Mouse (Mus musculus) liver, embryonic 12.5 days (tissue): ENCODE data around the gene Ccdc97. TPM values are rescaled to one million over a fixed set of nuclear protein-coding genes. Genes with fewer than 3 reads are reported as not detected.
A peak's percentile ranks its signal among the peaks of the same experiment; 100 is the strongest.

Experiments used
- ATAC-seq: fragments of 200-750 bp; cut with Nextera tagmentation; 2 replicates; pipeline ENCODE4 v1.8.0; 2017; ENCODE audit warnings: moderate number of reproducible peaks, mild to moderate bottlenecking, moderate library complexity
- H3K27ac ChIP-seq: fragments of 300-500 bp; sonication (generic); 2 replicates; pipeline ENCODE4 v1.5.1; 2016; ENCODE audit warnings: mild to moderate bottlenecking
- H3K27me3 ChIP-seq: fragments of 300-500 bp; sonication (generic); replicated peaks from 2 replicates; pipeline ENCODE4 v1.6.1; 2016; ENCODE audit warnings: mild to moderate bottlenecking, moderate library complexity
- H3K36me3 ChIP-seq: fragments of 300-500 bp; sonication (generic); 2 replicates; pipeline ENCODE4 v1.6.1; 2016; ENCODE audit warnings: mild to moderate bottlenecking, moderate library complexity
- H3K4me1 ChIP-seq: fragments of 300-500 bp; sonication (generic); 2 replicates; pipeline ENCODE4 v1.6.1; 2016
- H3K4me2 ChIP-seq: fragments of 300-500 bp; sonication (generic); 2 replicates; pipeline ENCODE4 v1.6.1; 2016; ENCODE audit warnings: mild to moderate bottlenecking, moderate library complexity
- H3K4me3 ChIP-seq: fragments of 300-500 bp; sonication (generic); 2 replicates; pipeline ENCODE4 v1.5.1; 2016; ENCODE audit warnings: mild to moderate bottlenecking, moderate library complexity
- H3K9ac ChIP-seq: fragments of 300-500 bp; sonication (generic); 2 replicates; pipeline ENCODE4 v1.6.1; 2016; ENCODE audit warnings: mild to moderate bottlenecking, moderate library complexity
- H3K9me3 ChIP-seq: fragments of 300-500 bp; sonication (generic); replicated peaks from 2 replicates; pipeline ENCODE4 v1.6.1; 2016; ENCODE audit warnings: mild to moderate bottlenecking, moderate library complexity
- WGBS: fragments of 180-500 bp; shearing (Covaris S2); methylation state at CpG from one replicate; pipeline ENCODE4 v1.1.7; 2016; ENCODE audit not compliant: insufficient replicate concordance; 5-methylcytosine and 5-hydroxymethylcytosine counted together
- polyA plus RNA-seq: library from polyadenylated mRNA; unstranded; fragments of >200 nt; fragmentation: Nextera tagmentation; extraction: Ambion mirVana; gene quantifications from 2 replicates; pipeline ENCODE4 v1.2.1, GENCODE M21; 2016

Ccdc97 gene
- polyA plus RNA-seq, 1 experiment from 2014 or later = 14.7 TPM

DNA sequence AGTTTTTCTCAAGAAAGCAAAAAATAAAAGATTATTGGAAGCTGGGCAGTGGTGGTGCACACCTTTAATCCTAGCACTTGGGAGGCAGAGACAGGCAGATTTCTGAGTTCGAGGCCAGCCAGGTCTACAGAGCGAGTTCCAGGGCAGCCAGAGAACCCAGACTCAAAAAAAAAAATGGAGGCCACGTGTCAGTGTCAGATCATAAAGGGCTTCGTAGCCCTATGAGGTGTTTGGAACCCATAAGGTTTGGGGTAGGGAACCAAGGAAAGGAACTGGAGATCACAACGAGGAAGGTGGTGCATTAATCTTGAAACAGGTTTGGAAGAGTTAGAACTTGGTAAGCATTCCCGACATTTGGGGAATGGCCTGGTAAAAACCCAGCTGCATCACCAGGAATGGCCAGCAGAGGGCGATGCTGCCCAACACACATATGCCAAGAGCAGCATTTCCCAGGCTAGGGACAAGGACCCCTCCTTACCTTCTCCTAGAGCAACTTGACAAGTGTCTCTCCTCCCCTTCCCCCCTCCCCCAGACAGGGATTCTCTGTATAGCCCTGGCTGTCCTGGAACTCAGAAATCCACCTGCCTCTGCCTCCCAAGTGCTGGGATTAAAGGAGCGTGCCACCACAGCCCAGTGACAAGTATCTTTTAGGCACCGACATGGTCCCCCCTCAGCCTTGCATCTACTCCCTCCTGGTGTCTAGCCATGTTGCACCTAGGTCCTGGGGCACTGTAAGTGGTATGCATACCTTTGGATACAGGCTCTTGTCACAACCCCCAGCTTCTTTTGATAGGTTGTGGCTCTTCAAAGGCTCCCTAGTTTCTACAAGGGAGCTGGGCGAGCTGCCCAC lies 1.1 kb upstream of the Ccdc97 start:
- no peak for ATAC-seq
- H3K4me3 ChIP-seq = peak overlapping the region; percentile 82; the same call in 1 of the 2 replicates
- peaks cover 72% of the 10 kb centered on the region for H3K36me3 ChIP-seq
- peak overlapping the region; percentile 87 for H3K27ac ChIP-seq
- WGBS = 52% methylated on average over 10 of the region's 10 CpGs
- peak overlapping the region; percentile 81 for H3K9ac ChIP-seq
- H3K27me3 ChIP-seq = no peaks in the 10 kb centered on the region
- H3K4me1 ChIP-seq = peaks cover 55% of the 10 kb centered on the region
- no peaks in the 10 kb centered on the region for H3K9me3 ChIP-seq
- peak overlapping the region; percentile 76 for H3K4me2 ChIP-seq

DNA sequence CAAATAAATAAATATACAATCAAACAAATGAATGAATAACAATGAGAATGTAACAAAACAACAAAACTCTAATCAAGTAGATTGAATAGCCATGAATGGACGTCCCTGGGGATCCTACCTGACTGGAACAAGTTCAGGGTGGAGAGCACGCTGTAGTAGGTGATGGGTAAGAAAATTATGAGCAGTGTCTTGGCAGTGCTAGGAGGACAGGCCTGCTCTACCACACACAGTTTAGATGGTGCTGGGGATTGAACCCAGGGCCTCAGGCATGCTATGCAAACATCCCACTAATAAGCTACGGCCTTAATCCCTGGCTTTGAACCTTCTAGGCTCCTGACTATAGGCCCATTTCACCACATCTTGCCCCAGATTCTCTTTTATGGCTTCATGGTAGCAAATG lies 1.4 kb downstream of the Ccdc97 start:
- H3K4me3 ChIP-seq = peak overlapping the region; percentile 82
- no peaks in the 10 kb centered on the region for H3K9me3 ChIP-seq
- H3K27me3 ChIP-seq = no peaks in the 10 kb centered on the region
- no peak overlapping the region for H3K27ac ChIP-seq
- 0 out of 2 replicates have a peak overlapping the region, but pooled peaks have one; percentile 81 for H3K9ac ChIP-seq
- peaks cover 72% of the 10 kb centered on the region for H3K36me3 ChIP-seq
- peaks cover 45% of the 10 kb centered on the region for H3K4me1 ChIP-seq
- H3K4me2 ChIP-seq = peak overlapping the region; percentile 76
- WGBS = 85% methylated on average over 3 of the region's 3 CpGs
- ATAC-seq = no peak

DNA sequence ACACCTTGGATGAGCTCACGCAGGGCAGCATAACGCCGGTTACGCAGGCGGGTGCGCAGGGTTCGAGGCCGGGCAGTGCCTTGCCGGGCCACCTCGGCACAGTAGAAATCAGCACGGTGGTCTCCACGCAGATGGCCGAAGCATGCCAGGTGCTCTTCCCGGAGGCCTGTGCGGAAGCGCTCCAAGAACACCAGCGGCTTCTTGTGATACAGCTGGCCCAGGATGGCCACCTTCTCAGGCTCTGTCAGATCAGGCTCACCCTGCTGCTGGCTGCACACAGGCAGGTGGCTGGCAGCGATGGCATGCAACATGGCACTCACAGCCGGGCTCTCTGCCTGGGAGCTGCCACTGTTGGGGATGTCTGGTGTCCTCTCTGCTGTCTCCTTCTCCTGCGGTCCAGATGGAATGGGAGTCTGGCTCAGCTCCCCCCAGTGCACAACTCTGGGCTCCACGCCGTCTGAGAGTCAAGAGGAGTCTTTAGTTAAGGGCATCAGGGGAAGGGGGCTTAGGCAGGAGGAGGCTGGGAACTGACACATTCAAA lies 3.1 kb downstream of the Ccdc97 start:
- Histone ChIP-seq H3K9ac (no peak overlapping the region), H3K36me3 (peaks cover 74% of the 10 kb centered on the region), H3K4me2 (no peak overlapping the region), H3K4me3 (no peak overlapping the region), H3K9me3 (no peaks in the 10 kb centered on the region), H3K27ac (no peak overlapping the region), H3K27me3 (no peaks in the 10 kb centered on the region), H3K4me1 (peaks cover 53% of the 10 kb centered on the region)
- 91% methylated on average over 22 of the region's 22 CpGs for WGBS
- ATAC-seq = no peak

DNA sequence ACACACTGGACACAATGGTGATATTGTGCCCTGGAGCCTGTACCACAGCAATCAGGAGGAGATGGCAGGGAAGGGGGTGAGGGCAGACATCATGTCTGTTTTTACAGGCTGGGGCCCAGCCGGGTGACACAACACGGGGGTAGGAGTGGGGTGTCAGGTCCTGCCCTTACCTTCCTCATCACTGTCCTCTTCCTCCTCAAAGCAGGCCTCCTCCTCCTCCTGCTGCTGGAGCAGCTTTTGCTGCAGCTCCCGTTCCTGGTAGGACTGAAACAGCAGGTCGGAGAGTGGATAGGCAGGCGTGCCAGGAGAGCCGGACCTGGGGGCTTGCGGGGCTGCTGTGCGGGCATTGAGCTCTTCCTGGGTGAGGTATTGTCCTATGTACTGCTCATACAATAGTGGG lies 4.3 kb downstream of the Ccdc97 start:
- ATAC-seq = no peak
- Histone ChIP-seq H3K4me1 (peaks cover 54% of the 10 kb centered on the region), H3K9me3 (no peaks in the 10 kb centered on the region), H3K4me3 (no peak overlapping the region), H3K9ac (no peak overlapping the region), H3K27me3 (no peaks in the 10 kb centered on the region), H3K27ac (no peak overlapping the region), H3K36me3 (peaks cover 67% of the 10 kb centered on the region), H3K4me2 (no peak overlapping the region)
- WGBS = 87% methylated on average over 8 of the region's 8 CpGs

DNA sequence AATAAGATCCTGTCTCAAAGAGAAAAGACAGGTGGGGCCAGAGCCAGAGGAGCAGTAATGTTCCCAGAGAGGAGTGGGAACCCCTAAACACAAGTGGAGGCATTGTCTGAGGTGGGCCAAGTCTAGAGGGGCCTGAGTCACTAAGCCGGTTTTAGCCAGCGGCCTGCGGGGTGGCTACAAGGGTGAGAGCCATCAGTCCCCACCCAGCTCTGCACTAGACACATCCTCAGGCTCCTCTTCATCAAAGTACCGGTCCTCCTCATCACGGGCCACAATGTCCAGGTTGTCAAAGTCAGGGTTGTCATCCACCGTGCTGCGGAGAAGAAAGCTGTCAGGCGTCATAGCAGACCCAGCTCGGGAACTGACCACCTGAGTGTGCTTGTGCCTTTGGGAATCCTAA lies 6.1 kb downstream of the Ccdc97 start:
- Histone ChIP-seq H3K36me3 (peaks cover 76% of the 10 kb centered on the region), H3K9ac (no peak overlapping the region), H3K4me2 (no peak overlapping the region), H3K27me3 (no peaks in the 10 kb centered on the region), H3K9me3 (no peaks in the 10 kb centered on the region), H3K4me3 (no peak overlapping the region), H3K27ac (no peak overlapping the region), H3K4me1 (peaks cover 50% of the 10 kb centered on the region)
- ATAC-seq = no peak
- 84% methylated on average over 9 of the region's 9 CpGs for WGBS

DNA sequence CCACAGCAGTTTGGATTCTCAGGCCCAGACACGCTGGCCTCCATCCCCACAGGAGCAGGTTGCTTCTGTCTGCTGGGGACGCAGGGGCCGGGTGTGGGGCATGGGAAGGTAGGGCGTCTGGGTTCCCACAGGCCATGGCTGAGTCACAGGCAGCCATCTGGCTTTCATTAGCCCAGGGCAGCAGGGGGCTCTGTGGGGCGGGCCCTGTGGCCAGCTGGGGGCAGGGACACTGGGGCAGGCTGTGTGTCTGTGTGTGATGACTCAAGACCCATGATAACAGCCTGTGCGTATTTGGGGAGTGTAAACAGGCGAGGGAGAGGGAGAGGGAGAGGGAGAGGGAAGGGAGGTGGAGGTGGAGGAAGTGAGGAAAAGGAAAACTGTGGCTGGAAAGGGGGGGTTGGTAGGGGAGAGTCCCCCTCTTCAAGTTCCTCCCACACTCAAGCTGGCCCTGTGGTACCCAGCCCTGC lies 7.1 kb downstream of the Ccdc97 start:
- Histone ChIP-seq H3K9ac (no peak overlapping the region), H3K4me1 (peaks cover 50% of the 10 kb centered on the region), H3K9me3 (no peaks in the 10 kb centered on the region), H3K36me3 (peaks cover 80% of the 10 kb centered on the region), H3K4me2 (no peak overlapping the region), H3K27me3 (no peaks in the 10 kb centered on the region), H3K4me3 (no peak overlapping the region), H3K27ac (peak overlapping the region; percentile 57)
- ATAC-seq = peak; percentile 43
- 23% methylated on average over 7 of the region's 7 CpGs for WGBS

DNA sequence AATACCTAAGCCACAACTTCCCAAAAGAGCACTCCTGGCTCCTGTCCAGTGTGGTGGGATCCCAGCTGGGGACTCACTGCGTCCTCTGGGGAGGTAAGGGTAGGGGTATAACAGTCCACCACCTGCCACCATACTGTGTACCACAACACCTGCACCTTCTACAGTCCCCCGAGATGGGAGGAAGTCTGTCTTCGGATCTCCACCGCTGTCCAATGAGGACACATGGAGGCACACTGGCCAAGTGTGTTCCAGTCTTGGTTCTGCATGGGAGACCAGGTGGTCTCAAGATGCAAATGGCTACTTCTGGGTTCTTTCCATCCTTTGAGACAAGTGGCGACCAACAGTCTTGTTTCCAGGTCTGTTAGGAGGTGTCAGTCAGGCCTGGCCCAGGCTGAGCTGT lies 7.7 kb downstream of the Ccdc97 start:
- Histone ChIP-seq H3K36me3 (peaks cover 78% of the 10 kb centered on the region), H3K4me3 (no peak overlapping the region), H3K4me2 (no peak overlapping the region), H3K9me3 (no peaks in the 10 kb centered on the region), H3K4me1 (peaks cover 55% of the 10 kb centered on the region), H3K27ac (peak overlapping the region; percentile 57; the same call in 1 of the 2 replicates), H3K27me3 (no peaks in the 10 kb centered on the region), H3K9ac (no peak overlapping the region)
- ATAC-seq = no peak
- WGBS = 64% methylated on average over 5 of the region's 5 CpGs

DNA sequence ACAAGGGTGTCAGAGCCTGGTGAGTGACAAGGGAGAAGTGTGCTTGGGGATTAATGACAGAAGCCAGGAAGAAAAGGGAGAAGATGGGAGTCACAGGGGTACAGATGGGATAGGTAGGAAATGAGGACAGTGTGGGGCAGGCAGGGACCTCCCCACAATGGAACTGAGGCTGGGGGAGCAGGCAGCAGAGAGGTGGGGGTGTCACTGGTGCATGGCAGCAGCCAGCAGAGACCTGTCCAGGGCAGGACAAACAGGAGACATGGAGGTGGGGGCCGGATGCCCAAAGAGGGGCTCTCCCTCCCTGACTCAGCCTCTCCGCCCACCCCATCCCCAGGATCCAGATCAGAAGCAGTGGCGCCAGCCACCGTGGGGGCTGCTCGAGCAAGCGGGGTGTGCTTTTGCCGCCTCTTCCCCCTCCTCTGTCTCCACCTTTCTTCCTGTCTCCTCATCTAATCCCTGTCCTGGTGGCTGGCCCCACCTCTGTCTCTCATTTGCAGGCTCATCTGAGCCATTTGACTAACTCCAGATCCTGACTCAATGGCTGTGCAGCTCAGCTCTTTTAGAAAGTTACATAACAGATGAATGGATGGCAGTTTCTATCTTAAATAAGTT lies 8.3 kb downstream of the Ccdc97 start:
- Histone ChIP-seq H3K27ac (peak overlapping the region; percentile 57; the same call in 1 of the 2 replicates), H3K27me3 (no peaks in the 10 kb centered on the region), H3K4me2 (peak overlapping the region; percentile 17), H3K36me3 (peaks cover 78% of the 10 kb centered on the region), H3K4me3 (no peak overlapping the region), H3K9me3 (no peaks in the 10 kb centered on the region), H3K4me1 (peaks cover 60% of the 10 kb centered on the region), H3K9ac (peak overlapping the region; percentile 40; the same call in 1 of the 2 replicates)
- 53% methylated on average over 6 of the region's 7 CpGs for WGBS
- ATAC-seq = peak; percentile 18; the same call in 1 of the 2 replicates

DNA sequence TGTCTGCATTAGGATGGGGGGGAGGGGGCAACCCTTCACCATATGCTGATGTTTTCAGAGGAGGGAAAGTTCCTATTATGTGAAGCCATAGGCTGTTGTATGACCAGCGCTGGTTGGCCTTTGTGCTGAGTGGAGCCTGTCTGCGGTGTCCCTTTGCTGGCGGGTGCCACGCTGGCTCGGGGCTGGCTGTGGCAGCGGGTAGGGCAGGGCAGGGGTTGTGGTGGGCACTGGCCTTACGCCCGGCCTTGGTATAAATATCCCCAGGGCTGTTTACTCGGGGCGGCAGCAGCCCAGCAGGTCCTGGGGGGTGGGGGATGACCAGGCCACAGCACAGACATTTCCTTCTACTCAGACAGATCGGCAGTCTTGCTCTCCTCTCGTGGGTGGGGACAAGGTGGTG lies 8.9 kb downstream of the Ccdc97 start:
- Histone ChIP-seq H3K4me2 (peak overlapping the region; percentile 17), H3K9ac (0 out of 2 replicates have a peak overlapping the region, but pooled peaks have one; percentile 40), H3K27me3 (no peaks in the 10 kb centered on the region), H3K27ac (peak overlapping the region; percentile 57; the same call in 1 of the 2 replicates), H3K9me3 (no peaks in the 10 kb centered on the region), H3K4me1 (peaks cover 67% of the 10 kb centered on the region), H3K4me3 (no peak overlapping the region), H3K36me3 (peaks cover 78% of the 10 kb centered on the region)
- no peak for ATAC-seq
- 54% methylated on average over 12 of the region's 12 CpGs for WGBS

DNA sequence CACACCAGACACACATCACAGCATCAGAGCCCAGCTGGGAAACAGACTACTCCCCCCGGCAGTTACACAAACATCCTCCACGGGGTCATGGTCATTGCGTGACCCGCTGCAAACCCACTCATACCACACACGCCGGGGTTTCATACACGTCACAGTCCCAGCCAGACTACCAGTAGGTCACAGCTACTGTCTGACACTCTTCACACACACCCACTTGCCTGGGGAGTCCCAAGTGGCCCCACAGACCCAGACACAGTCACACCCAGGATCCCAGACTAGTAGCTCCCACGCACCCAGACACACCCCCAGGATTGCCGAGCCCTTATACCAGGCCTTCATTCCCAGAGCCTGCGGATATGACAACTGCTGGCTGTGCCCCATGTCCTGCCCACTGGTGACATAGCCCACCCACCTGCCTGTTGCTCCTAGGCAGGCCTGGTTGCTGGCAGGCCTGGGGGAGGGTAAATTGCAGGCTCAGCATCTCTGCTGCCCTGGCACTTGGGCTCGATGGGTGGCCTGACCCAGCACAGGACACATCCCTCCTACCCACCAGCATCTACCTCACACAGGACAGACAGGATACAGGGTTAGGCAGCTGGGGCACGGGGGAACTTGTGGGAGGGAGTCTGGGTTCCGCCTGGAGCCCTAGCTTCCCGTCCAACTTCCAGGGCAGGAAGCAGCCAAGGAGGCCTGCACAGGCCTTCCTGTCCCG lies 11.2 kb downstream of the Ccdc97 start:
- H3K27ac ChIP-seq = peak overlapping the region; percentile 31; the same call in 1 of the 2 replicates
- peaks cover 76% of the 10 kb centered on the region for H3K36me3 ChIP-seq
- peak; percentile 7; the same call in 1 of the 2 replicates for ATAC-seq
- H3K4me2 ChIP-seq = no peak overlapping the region
- WGBS = 56% methylated on average over 15 of the region's 15 CpGs
- H3K9ac ChIP-seq = no peak overlapping the region
- H3K4me3 ChIP-seq = no peak overlapping the region
- no peaks in the 10 kb centered on the region for H3K9me3 ChIP-seq
- H3K4me1 ChIP-seq = peaks cover 86% of the 10 kb centered on the region
- H3K27me3 ChIP-seq = no peaks in the 10 kb centered on the region

DNA sequence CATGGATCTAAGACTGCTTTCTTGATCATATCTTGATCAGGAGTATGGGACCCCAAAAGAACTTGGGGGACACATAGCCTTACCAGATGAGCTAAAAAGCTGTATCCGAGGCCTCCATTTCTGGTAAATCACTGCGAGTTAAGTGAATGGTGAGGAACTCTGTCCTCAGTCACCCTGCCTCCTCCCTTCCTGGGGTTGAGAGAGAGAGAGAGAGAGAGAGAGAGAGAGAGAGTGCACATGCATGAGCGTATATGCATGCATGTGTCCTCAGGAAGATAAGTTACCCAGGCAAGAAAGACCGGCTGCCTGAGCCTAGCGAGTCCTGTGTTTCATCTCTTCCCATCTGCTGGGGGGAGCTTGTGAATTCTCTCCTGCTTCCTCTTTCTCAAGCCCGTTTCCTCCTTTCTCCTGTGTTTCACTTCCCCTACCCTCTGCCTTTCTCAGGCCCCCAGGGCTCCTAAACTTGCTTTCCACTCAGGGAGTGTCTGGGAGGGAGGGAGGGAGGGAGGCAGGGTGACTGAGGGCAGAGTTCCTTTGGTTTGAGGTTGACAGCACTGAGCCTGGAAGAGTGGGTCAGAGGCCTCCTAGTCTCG lies 12.2 kb downstream of the Ccdc97 start:
- peaks cover 76% of the 10 kb centered on the region for H3K4me1 ChIP-seq
- no peaks in the 10 kb centered on the region for H3K27me3 ChIP-seq
- H3K9me3 ChIP-seq = peaks cover 9% of the 10 kb centered on the region
- H3K27ac ChIP-seq = peak overlapping the region; percentile 65; the same call in 1 of the 2 replicates
- H3K9ac ChIP-seq = no peak overlapping the region
- no peak for ATAC-seq
- no peak overlapping the region for H3K4me3 ChIP-seq
- 52% methylated on average over 7 of the region's 7 CpGs for WGBS
- H3K4me2 ChIP-seq = no peak overlapping the region
- peaks cover 76% of the 10 kb centered on the region for H3K36me3 ChIP-seq
